Mouse (Mus musculus): ENCODE data around the gene Cldn9. TPM values are rescaled to one million over a fixed set of nuclear protein-coding genes. Genes with fewer than 3 reads are reported as not detected.
A peak's percentile ranks its signal among the peaks of the same experiment; 100 is the strongest.

The Cldn9 gene
- polyA plus RNA-seq, 1 experiment from 2014 or later, result not detected

DNA sequence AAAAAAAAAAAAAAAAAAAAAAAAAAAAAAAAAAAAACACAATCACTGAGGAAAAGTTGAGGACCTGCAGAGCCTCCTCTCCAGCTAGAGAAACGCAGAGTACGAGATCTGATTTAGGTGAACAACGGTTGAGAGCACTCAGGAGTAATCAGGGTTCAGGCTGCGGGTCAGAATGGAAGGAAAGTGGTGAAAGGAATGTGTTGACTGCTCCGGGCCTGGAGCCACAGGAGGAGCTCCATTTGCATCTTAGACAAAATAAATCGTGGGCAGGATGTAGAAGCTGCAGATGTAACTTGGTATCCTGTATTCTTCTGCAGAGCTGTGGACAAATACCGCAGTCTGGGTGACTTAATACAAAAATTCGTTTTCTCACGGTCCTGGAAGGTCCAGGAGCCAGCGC, 37.9 kb downstream of the Cldn9 start:
- no peak overlapping the region for H3K27ac ChIP-seq (ENCODE audit: low read length)
- no peaks in the 10 kb centered on the region for H3K36me3 ChIP-seq (ENCODE audit: control insufficient read depth, insufficient read depth)
- no peak overlapping the region for H3K9ac ChIP-seq (ENCODE audit: low read depth, low read length)
- H3K4me1 ChIP-seq (ENCODE audit: control insufficient read depth, low read depth, low read length), result no peaks in the 10 kb centered on the region; the same call in 1 of the 2 replicates
- no peak overlapping the region for H3K4me3 ChIP-seq (ENCODE audit: low read depth, low read length)
- H3K4me2 ChIP-seq (ENCODE audit: low read depth, low read length), result no peak overlapping the region
- peaks cover 25% of the 10 kb centered on the region for H3K27me3 ChIP-seq (ENCODE audit: control insufficient read depth, insufficient read depth, low read depth, low read length)
- no peak for ATAC-seq (ENCODE audit: low read depth)
- H3K9me3 ChIP-seq (replicated peaks; ENCODE audit: control insufficient read depth, low read length), result no peaks in the 10 kb centered on the region
- 42% methylated on average over 10 of the region's 10 CpGs for WGBS (ENCODE audit: insufficient replicate concordance)

DNA sequence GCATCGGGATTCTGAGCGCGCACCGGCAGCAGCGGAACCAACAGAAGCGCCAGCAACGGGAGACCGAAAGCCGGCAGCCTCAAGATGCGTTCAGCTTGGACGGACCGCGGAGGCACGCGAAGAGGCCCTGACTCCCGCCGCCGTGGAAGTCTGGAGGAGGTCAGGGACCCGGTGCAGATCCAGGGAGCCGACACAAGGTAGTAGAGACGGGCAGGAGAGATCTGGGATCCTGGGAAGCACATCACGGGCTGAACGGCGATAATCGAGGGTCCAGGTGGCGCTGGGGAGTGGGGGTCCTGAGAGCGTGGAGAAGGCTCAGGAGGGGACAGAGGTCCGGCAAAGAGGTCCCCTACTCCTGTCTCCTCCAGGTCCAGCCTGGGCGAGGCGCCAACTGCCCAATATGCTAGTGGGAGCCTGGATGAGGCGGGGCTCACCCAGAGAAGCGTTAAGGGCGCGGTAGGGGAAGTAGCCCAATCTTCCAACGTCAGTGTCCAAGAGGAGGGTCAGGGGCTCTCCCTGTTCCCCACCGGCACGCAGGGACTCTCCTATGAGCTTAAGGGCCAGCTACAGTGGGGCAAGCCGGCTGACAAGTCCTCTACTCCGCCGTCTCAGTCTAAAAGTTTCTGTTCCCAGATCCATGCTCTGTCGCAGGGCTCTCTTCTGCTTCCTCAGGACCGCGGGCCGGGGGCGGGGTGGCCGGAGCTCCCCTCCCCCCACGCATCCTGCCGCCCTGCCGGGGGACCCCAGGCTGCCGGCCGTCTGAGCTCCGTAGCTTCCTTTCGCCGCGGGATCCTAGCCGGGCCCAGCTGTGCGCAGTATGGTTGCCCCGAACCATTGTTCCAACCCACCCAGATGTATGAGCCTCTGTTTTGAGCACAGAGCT, 39.0 kb downstream of the Cldn9 start, which contains the start of gene Mmp25:
Mmp25 (minus strand) TSS at position 665 of the 883 bp plus-strand sequence.
- H3K9me3 ChIP-seq (replicated peaks; ENCODE audit: control insufficient read depth, low read length), result no peaks in the 10 kb centered on the region
- no peak within 1 kb of the TSS for H3K9ac ChIP-seq (ENCODE audit: low read depth, low read length)
- H3K27me3 ChIP-seq (ENCODE audit: control insufficient read depth, insufficient read depth, low read depth, low read length), result peaks cover 25% of the 10 kb centered on the region
- ATAC-seq (ENCODE audit: low read depth), result 0 out of 2 replicates have a peak, but pooled peaks have one; percentile 3
- H3K4me3 ChIP-seq (ENCODE audit: low read depth, low read length), result peak within 1 kb of the TSS; percentile 47
- WGBS (ENCODE audit: insufficient replicate concordance), result 1% methylated on average over 58 of the region's 58 CpGs
- H3K36me3 ChIP-seq (ENCODE audit: control insufficient read depth, insufficient read depth), result no peaks in the 10 kb centered on the region
- H3K27ac ChIP-seq (ENCODE audit: low read length), result no peak within 1 kb of the TSS
- no peaks in the 10 kb centered on the region; the same call in 1 of the 2 replicates for H3K4me1 ChIP-seq (ENCODE audit: control insufficient read depth, low read depth, low read length)
- peak within 1 kb of the TSS; percentile 51 for H3K4me2 ChIP-seq (ENCODE audit: low read depth, low read length)

Other genes starting within 250 kb of the Cldn9 start
- gene Vmn2r117, start 204.3 kb downstream of the Cldn9 start, polyA plus RNA-seq (2015; fragmentation: Nextera tagmentation; extraction: Ambion mirVana), result not detected in 2 replicates
- 4.8 and 5.3 TPM in 2 replicates for gene Zfp213, start 119.8 kb downstream of the Cldn9 start, polyA plus RNA-seq (2015; fragmentation: Nextera tagmentation; extraction: Ambion mirVana)
- gene Zfp13, start 84.5 kb downstream of the Cldn9 start, polyA plus RNA-seq (2015; fragmentation: Nextera tagmentation; extraction: Ambion mirVana), result 1.3 and 1.6 TPM in 2 replicates
- not detected in 2 replicates for gene Zscan10, start 83.2 kb downstream of the Cldn9 start, polyA plus RNA-seq (2015; fragmentation: Nextera tagmentation; extraction: Ambion mirVana)
- gene Mmp25, start 38.7 kb downstream of the Cldn9 start, polyA plus RNA-seq (2015; fragmentation: Nextera tagmentation; extraction: Ambion mirVana), result 0.42 and 0.50 TPM in 2 replicates
- 0.12 TPM in 1 of 2 replicates, not detected in the other for gene Bicdl2, start 23.5 kb downstream of the Cldn9 start, polyA plus RNA-seq (2015; fragmentation: Nextera tagmentation; extraction: Ambion mirVana)
- gene Hcfc1r1, start 10.4 kb downstream of the Cldn9 start, polyA plus RNA-seq (2015; fragmentation: Nextera tagmentation; extraction: Ambion mirVana), result 18.9 and 23.2 TPM in 2 replicates
- 19.1 and 20.4 TPM in 2 replicates for gene Thoc6, start 10.1 kb downstream of the Cldn9 start, polyA plus RNA-seq (2015; fragmentation: Nextera tagmentation; extraction: Ambion mirVana)
- gene Tnfrsf12a, start 6.6 kb downstream of the Cldn9 start, polyA plus RNA-seq (2015; fragmentation: Nextera tagmentation; extraction: Ambion mirVana), result 7.0 and 8.6 TPM in 2 replicates
- 1.2 and 1.4 TPM in 2 replicates for gene Cldn6, start 4.8 kb downstream of the Cldn9 start, polyA plus RNA-seq (2015; fragmentation: Nextera tagmentation; extraction: Ambion mirVana)
- gene 1520401A03Rik, start 38.8 kb upstream of the Cldn9 start, polyA plus RNA-seq (2015; fragmentation: Nextera tagmentation; extraction: Ambion mirVana), result 0.04 and 0.14 TPM in 2 replicates
- gene Pkmyt1, start 42.3 kb upstream of the Cldn9 start, polyA plus RNA-seq (2015; fragmentation: Nextera tagmentation; extraction: Ambion mirVana), result 24.9 and 26.0 TPM in 2 replicates
- gene Paqr4, start 56.8 kb upstream of the Cldn9 start, polyA plus RNA-seq (2015; fragmentation: Nextera tagmentation; extraction: Ambion mirVana), result 7.5 and 7.6 TPM in 2 replicates
- not detected in 2 replicates for gene Kremen2, start 61.8 kb upstream of the Cldn9 start, polyA plus RNA-seq (2015; fragmentation: Nextera tagmentation; extraction: Ambion mirVana)
- 8.6 and 10.6 TPM in 2 replicates for gene Flywch1, start 87.6 kb upstream of the Cldn9 start, polyA plus RNA-seq (2015; fragmentation: Nextera tagmentation; extraction: Ambion mirVana)
- gene Flywch2, start 102.1 kb upstream of the Cldn9 start, polyA plus RNA-seq (2015; fragmentation: Nextera tagmentation; extraction: Ambion mirVana), result 0.64 and 0.86 TPM in 2 replicates
- 150 and 172 TPM in 2 replicates for gene Srrm2, start 106.5 kb upstream of the Cldn9 start, polyA plus RNA-seq (2015; fragmentation: Nextera tagmentation; extraction: Ambion mirVana)
- 426 and 436 TPM in 2 replicates for gene Elob, start 145.1 kb upstream of the Cldn9 start, polyA plus RNA-seq (2015; fragmentation: Nextera tagmentation; extraction: Ambion mirVana)
- not detected in 2 replicates for gene Prss33, start 152.0 kb upstream of the Cldn9 start, polyA plus RNA-seq (2015; fragmentation: Nextera tagmentation; extraction: Ambion mirVana)
- gene Prss32, start 159.8 kb upstream of the Cldn9 start, polyA plus RNA-seq (2015; fragmentation: Nextera tagmentation; extraction: Ambion mirVana), result not detected in 2 replicates
- 0.06 TPM in 1 of 2 replicates, not detected in the other for gene Prss41, start 160.1 kb upstream of the Cldn9 start, polyA plus RNA-seq (2015; fragmentation: Nextera tagmentation; extraction: Ambion mirVana)
- gene Prss21, start 184.0 kb upstream of the Cldn9 start, polyA plus RNA-seq (2015; fragmentation: Nextera tagmentation; extraction: Ambion mirVana), result not detected in 2 replicates
- gene Dcpp1, start 196.8 kb upstream of the Cldn9 start, polyA plus RNA-seq (2015; fragmentation: Nextera tagmentation; extraction: Ambion mirVana), result not detected in 2 replicates
- not detected in 2 replicates for gene Dcpp2, start 196.9 kb upstream of the Cldn9 start, polyA plus RNA-seq (2015; fragmentation: Nextera tagmentation; extraction: Ambion mirVana)
- gene Dcpp3, start 233.4 kb upstream of the Cldn9 start, polyA plus RNA-seq (2015; fragmentation: Nextera tagmentation; extraction: Ambion mirVana), result not detected in 2 replicates

All from liver, embryonic 16.5 days (tissue).